Mouse (Mus musculus): Measurements from ENCODE around the gene Esp18. TPM values are rescaled to one million over a fixed set of nuclear protein-coding genes. Genes with fewer than 3 reads are reported as not detected.

Gene Esp18
- polyA plus RNA-seq (2012) = not detected in 2 replicates

- Histone ChIP-seq H3K36me3 (ENCODE audit: control insufficient read depth) (no peaks in the 10 kb centered on the region), H3K9me3 (ENCODE audit: control insufficient read depth, low read length) (no peaks in the 10 kb centered on the region), H3K4me1 (ENCODE audit: control insufficient read depth) (no peaks in the 10 kb centered on the region), H3K27me3 (ENCODE audit: control insufficient read depth) (no peaks in the 10 kb centered on the region), H3K4me3 (replicated peaks) (no peak within 1 kb of the TSS)
- no peak for TF ChIP-seq GATA1 (IDR thresholded peaks at IDR 0.05; ENCODE audit: low read length)
- TF ChIP-seq TAL1 (IDR thresholded peaks at IDR 0.05; ENCODE audit: low read length) = no peak
Observed at GRCm38 (mm10) chr17:39406059-39406458, at the start of gene Esp18. Gene Esp18 (plus strand): TSS chr17:39406359.

- Histone ChIP-seq H3K9me3 (ENCODE audit: control insufficient read depth, low read length) (peaks cover 4% of the 10 kb centered on the region), H3K4me3 (replicated peaks) (no peak overlapping the region), H3K36me3 (ENCODE audit: control insufficient read depth) (no peaks in the 10 kb centered on the region), H3K4me1 (ENCODE audit: control insufficient read depth) (no peaks in the 10 kb centered on the region), H3K27me3 (ENCODE audit: control insufficient read depth) (no peaks in the 10 kb centered on the region)
- TF ChIP-seq TAL1 (IDR thresholded peaks at IDR 0.05; ENCODE audit: low read length) (no peak), GATA1 (IDR thresholded peaks at IDR 0.05; ENCODE audit: low read length) (no peak)
Observed at GRCm38 (mm10) chr17:39363316-39363715, 42.8 kb upstream of the Esp18 start.

Other genes with a start within 250 kb of the Esp18 start
- not detected in 2 replicates for gene Esp16, start 129.8 kb downstream of the Esp18 start, polyA plus RNA-seq (2012)
- gene Esp15, start 234.6 kb downstream of the Esp18 start, polyA plus RNA-seq (2012) = not detected in 2 replicates